Mouse (Mus musculus) myocyte (in vitro differentiated cells): Measurements from ENCODE around the gene Adgrv1. TPM values are rescaled to one million over a fixed set of nuclear protein-coding genes. Genes with fewer than 3 reads are reported as not detected.

Experiments used
- H3K27me3 ChIP-seq: one replicate; pipeline ENCODE4 v1.6.1; 2011; ENCODE audit not compliant: control insufficient read depth, insufficient read depth, insufficient read length
- H3K36me3 ChIP-seq: one replicate; pipeline ENCODE4 v1.6.1; 2011; ENCODE audit not compliant: control insufficient read depth, insufficient read depth
- H3K4me2 ChIP-seq: one replicate; pipeline ENCODE4 v1.6.1; 2011; ENCODE audit warnings: low read depth, control low read depth
- H3K4me3 ChIP-seq: one replicate; pipeline ENCODE4 v1.5.1; 2011; ENCODE audit warnings: mild to moderate bottlenecking, control low read depth, moderate library complexity
- H3K79me2 ChIP-seq: one replicate; pipeline ENCODE4 v1.6.1; 2011; ENCODE audit not compliant: control insufficient read depth, insufficient read depth
- H3ac ChIP-seq: one replicate; pipeline ENCODE4 v1.6.1; 2011; ENCODE audit not compliant: control insufficient read depth, insufficient read length
- CEBPB ChIP-seq: IDR thresholded peaks from 2 replicates; pipeline ENCODE4 v1.6.1; 2011; ENCODE audit warnings: mild to moderate bottlenecking, moderate library complexity; ENCODE audit not compliant: poor library complexity, insufficient read depth, severe bottlenecking
- E2F4 ChIP-seq: IDR thresholded peaks from one replicate; pipeline ENCODE4 v1.6.1; 2011; ENCODE audit warnings: mild to moderate bottlenecking, control low read depth, moderate library complexity; ENCODE audit not compliant: insufficient read depth
- MAX ChIP-seq: IDR thresholded peaks from one replicate; pipeline ENCODE4 v1.6.1; 2011; ENCODE audit warnings: low read depth, mild to moderate bottlenecking, control low read depth
- MYOD1 ChIP-seq, 3 experiments: IDR thresholded peaks; one replicate each; pipeline ENCODE4 v1.6.1; 2011; ENCODE audit warnings: control low read depth in 2 of 3, low read depth in 2 of 3, mild to moderate bottlenecking in 2 of 3, moderate library complexity in 1 of 3; ENCODE audit not compliant: insufficient read length in 2 of 3, control insufficient read depth in 1 of 3
- MYOG ChIP-seq, 3 experiments: IDR thresholded peaks; one replicate each; pipeline ENCODE4 v1.6.1; 2011; ENCODE audit warnings: control low read depth in 2 of 3, low read depth in 2 of 3, mild to moderate bottlenecking in 2 of 3; ENCODE audit not compliant: insufficient read length in 2 of 3, control insufficient read depth in 1 of 3, insufficient read depth in 1 of 3
- POLR2A ChIP-seq: IDR thresholded peaks from one replicate; pipeline ENCODE4 v1.6.1; 2011; ENCODE audit warnings: low read depth, mild to moderate bottlenecking, control low read depth, moderate library complexity; ENCODE audit not compliant: insufficient read length
- POLR2AphosphoS2 ChIP-seq: IDR thresholded peaks from one replicate; pipeline ENCODE4 v1.6.1; 2011; ENCODE audit warnings: low read depth, control low read depth; ENCODE audit not compliant: insufficient read length
- REST ChIP-seq: IDR thresholded peaks from one replicate; pipeline ENCODE4 v1.6.1; 2011; ENCODE audit warnings: mild to moderate bottlenecking, control low read depth, moderate library complexity; ENCODE audit not compliant: insufficient read depth, insufficient read length
- SRF ChIP-seq: IDR thresholded peaks from one replicate; pipeline ENCODE4 v1.6.1; 2011; ENCODE audit warnings: low read depth; ENCODE audit not compliant: control insufficient read depth, insufficient read length
- TCF12 ChIP-seq: IDR thresholded peaks from one replicate; pipeline ENCODE4 v1.6.1; 2011; ENCODE audit warnings: mild to moderate bottlenecking, control low read depth; ENCODE audit not compliant: poor library complexity, insufficient read depth, severe bottlenecking
- TCF3 ChIP-seq: IDR thresholded peaks from one replicate; pipeline ENCODE4 v1.6.1; 2011; ENCODE audit warnings: low read depth, control low read depth; ENCODE audit not compliant: insufficient read length
- USF1 ChIP-seq: IDR thresholded peaks from one replicate; pipeline ENCODE4 v1.6.1; 2011; ENCODE audit warnings: low read depth, mild to moderate bottlenecking, control low read depth, moderate library complexity
- polyA plus RNA-seq: library from polyadenylated mRNA; unstranded; fragments of >200 nt; fragmentation: generic; extraction: Trizol; gene quantifications from one replicate; pipeline ENCODE4 v1.2.1, GENCODE M21; 2012; ENCODE audit warnings: missing spikeins

Adgrv1 gene
- polyA plus RNA-seq, 1 experiment = 0.04 TPM

GRCm38 (mm10) chr13:81181459-81181858 lies 451.5 kb downstream of the Adgrv1 start:
- no peaks in the 10 kb centered on the region for H3K27me3 ChIP-seq
- no peaks in the 10 kb centered on the region for H3K36me3 ChIP-seq
- no peak for TF ChIP-seq POLR2A
- no peak for TF ChIP-seq REST
- TF ChIP-seq TCF3 = no peak
- TF ChIP-seq CEBPB = no peak
- TF ChIP-seq E2F4 = no peak
- TF ChIP-seq SRF = no peak
- TF ChIP-seq MYOG (IDR thresholded peaks at IDR 0.05; ENCODE audit: control insufficient read depth in 1 of 3, insufficient read depth in 1 of 3, insufficient read length in 2 of 3, low read depth in 2 of 3) = no peak
- no peak for TF ChIP-seq POLR2AphosphoS2
- TF ChIP-seq USF1 = no peak
- TF ChIP-seq MYOD1 (IDR thresholded peaks at IDR 0.05; ENCODE audit: control insufficient read depth in 1 of 3, insufficient read length in 2 of 3, low read depth in 2 of 3) = no peak
- TF ChIP-seq TCF12 = no peak
- TF ChIP-seq MAX = no peak
- H3K4me2 ChIP-seq = peak overlapping the region; percentile 65
- H3ac ChIP-seq = no peak overlapping the region
- H3K79me2 ChIP-seq = no peaks in the 10 kb centered on the region
- no peak overlapping the region for H3K4me3 ChIP-seq

GRCm38 (mm10) chr13:81176820-81177219 lies 456.1 kb downstream of the Adgrv1 start:
- H3K27me3 ChIP-seq = no peaks in the 10 kb centered on the region
- no peak overlapping the region for H3ac ChIP-seq
- H3K4me2 ChIP-seq = no peak overlapping the region
- H3K4me3 ChIP-seq = no peak overlapping the region
- no peak for TF ChIP-seq MAX
- no peak for TF ChIP-seq MYOD1 (IDR thresholded peaks at IDR 0.05; ENCODE audit: control insufficient read depth in 1 of 3, insufficient read length in 2 of 3, low read depth in 2 of 3)
- TF ChIP-seq E2F4 = no peak
- TF ChIP-seq SRF = no peak
- TF ChIP-seq TCF3 = no peak
- TF ChIP-seq CEBPB = no peak
- no peak for TF ChIP-seq USF1
- H3K36me3 ChIP-seq = no peaks in the 10 kb centered on the region
- H3K79me2 ChIP-seq = no peaks in the 10 kb centered on the region

DNA sequence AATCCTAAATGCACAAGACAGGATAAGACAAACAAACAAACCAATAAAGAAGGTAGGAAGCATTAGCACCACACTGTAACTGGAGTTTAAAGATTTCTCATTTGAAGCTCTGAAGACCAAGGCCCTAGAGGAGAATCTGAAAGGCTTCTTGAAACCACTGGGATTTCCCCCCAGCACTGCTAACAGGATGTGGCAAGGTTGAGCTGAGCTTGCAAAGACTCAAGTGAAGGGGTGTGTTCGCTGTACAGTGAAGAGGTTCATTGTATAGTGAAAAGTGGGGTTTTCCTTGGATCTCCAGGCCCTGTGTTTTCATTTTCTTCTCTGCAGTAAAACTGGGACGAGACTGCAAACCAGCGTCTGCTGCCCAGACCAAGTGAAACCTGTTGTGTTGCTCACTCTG lies 456.9 kb downstream of the Adgrv1 start:
- no peaks in the 10 kb centered on the region for H3K36me3 ChIP-seq
- no peak overlapping the region for H3K4me3 ChIP-seq
- TF ChIP-seq REST (no peak), SRF (no peak), TCF12 (no peak), MYOG (IDR thresholded peaks at IDR 0.05; ENCODE audit: control insufficient read depth in 1 of 3, insufficient read depth in 1 of 3, insufficient read length in 2 of 3, low read depth in 2 of 3) (no peak), POLR2A (no peak), MAX (no peak), USF1 (no peak), MYOD1 (IDR thresholded peaks at IDR 0.05; ENCODE audit: control insufficient read depth in 1 of 3, insufficient read length in 2 of 3, low read depth in 2 of 3) (no peak), POLR2AphosphoS2 (no peak), E2F4 (no peak), CEBPB (no peak), TCF3 (no peak)
- H3ac ChIP-seq = no peak overlapping the region
- no peak overlapping the region for H3K4me2 ChIP-seq
- no peaks in the 10 kb centered on the region for H3K27me3 ChIP-seq
- H3K79me2 ChIP-seq = no peaks in the 10 kb centered on the region

DNA sequence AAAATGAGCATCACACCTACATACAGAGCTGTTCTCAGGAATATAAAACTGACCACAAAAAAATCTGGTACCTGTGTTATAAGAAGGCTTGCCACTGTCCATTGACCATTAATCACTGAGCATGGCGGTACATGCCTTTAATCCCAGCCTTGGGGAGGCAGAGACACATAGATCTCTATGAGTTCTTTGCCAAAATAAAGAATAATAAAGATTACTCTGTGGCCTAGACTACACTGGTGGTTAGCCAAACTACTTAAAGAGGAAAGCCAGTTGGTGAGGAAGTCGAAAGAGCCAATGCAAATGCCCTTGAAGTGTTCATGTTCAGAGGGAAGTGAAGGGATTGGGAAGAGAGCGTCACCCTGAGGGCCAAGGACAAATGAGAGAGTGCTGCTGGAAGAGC lies 461.8 kb downstream of the Adgrv1 start:
- Histone ChIP-seq H3K27me3 (no peaks in the 10 kb centered on the region), H3K4me3 (no peak overlapping the region), H3ac (no peak overlapping the region), H3K79me2 (no peaks in the 10 kb centered on the region), H3K36me3 (no peaks in the 10 kb centered on the region), H3K4me2 (no peak overlapping the region)
- TF ChIP-seq POLR2AphosphoS2 (no peak), SRF (no peak), E2F4 (no peak), MYOD1 (IDR thresholded peaks at IDR 0.05; ENCODE audit: control insufficient read depth in 1 of 3, insufficient read length in 2 of 3, low read depth in 2 of 3) (no peak), MYOG (IDR thresholded peaks at IDR 0.05; ENCODE audit: control insufficient read depth in 1 of 3, insufficient read depth in 1 of 3, insufficient read length in 2 of 3, low read depth in 2 of 3) (no peak), TCF12 (no peak), MAX (no peak), USF1 (no peak), REST (no peak), TCF3 (no peak), CEBPB (no peak), POLR2A (no peak)

- TF ChIP-seq MAX = no peak
- TF ChIP-seq USF1 = no peak
- no peak for TF ChIP-seq MYOG (IDR thresholded peaks at IDR 0.05; ENCODE audit: control insufficient read depth in 1 of 3, insufficient read depth in 1 of 3, insufficient read length in 2 of 3, low read depth in 2 of 3)
- no peak for TF ChIP-seq MYOD1 (IDR thresholded peaks at IDR 0.05; ENCODE audit: control insufficient read depth in 1 of 3, insufficient read length in 2 of 3, low read depth in 2 of 3)
- TF ChIP-seq TCF3 = no peak
- no peak for TF ChIP-seq REST
- no peak for TF ChIP-seq E2F4
- no peak for TF ChIP-seq SRF
- TF ChIP-seq POLR2AphosphoS2 = no peak
- no peak for TF ChIP-seq POLR2A
- no peak for TF ChIP-seq TCF12
- no peak for TF ChIP-seq CEBPB
- H3ac ChIP-seq = no peak overlapping the region
- H3K79me2 ChIP-seq = no peaks in the 10 kb centered on the region
- no peak overlapping the region for H3K4me3 ChIP-seq
- no peaks in the 10 kb centered on the region for H3K36me3 ChIP-seq
- H3K4me2 ChIP-seq = no peak overlapping the region
- no peaks in the 10 kb centered on the region for H3K27me3 ChIP-seq
These were observed 465.5 kb downstream of the Adgrv1 start for GRCm38 (mm10) chr13:81167450-81167849.
